Mouse (Mus musculus) A20 (cell line): Measurements from ENCODE around the gene Gnl3l.
A peak's percentile ranks its signal among the peaks of the same experiment; 100 is the strongest.

Experiments
- DNase-seq: peaks from one replicate; pipeline ENCODE4 v3.0.0-alpha.2; 2011; ENCODE audit warnings: low read depth, low spot score

Gnl3l gene

GRCm38 (mm10) chrX:151016938-151017877, at the start of gene Gnl3l:
Gnl3l (minus strand) TSS chrX:151017322.
- DNase-seq, result peak; percentile 94

GRCm38 (mm10) chrX:151066071-151066666, 49.0 kb upstream of the Gnl3l start:
- no peak for DNase-seq

GRCm38 (mm10) chrX:151061615-151062299, 44.6 kb upstream of the Gnl3l start:
- peak; percentile 44 for DNase-seq

- no peak for DNase-seq
These were observed 42.2 kb upstream of the Gnl3l start for GRCm38 (mm10) chrX:151059346-151059745.

- no peak for DNase-seq
These were observed 38.4 kb upstream of the Gnl3l start for GRCm38 (mm10) chrX:151055559-151055958.

- no peak for DNase-seq
These were observed 37.4 kb upstream of the Gnl3l start for GRCm38 (mm10) chrX:151054489-151054888.

GRCm38 (mm10) chrX:151050337-151050736, 33.2 kb upstream of the Gnl3l start:
- DNase-seq, result no peak

- no peak for DNase-seq
These were observed 32.6 kb upstream of the Gnl3l start for GRCm38 (mm10) chrX:151049661-151050215.

- no peak for DNase-seq
These were observed 30.4 kb upstream of the Gnl3l start for GRCm38 (mm10) chrX:151047431-151048058.

GRCm38 (mm10) chrX:151046777-151047430, 29.8 kb upstream of the Gnl3l start:
- no peak for DNase-seq

- no peak for DNase-seq
These were observed 29.2 kb upstream of the Gnl3l start for GRCm38 (mm10) chrX:151046321-151046720.

GRCm38 (mm10) chrX:151045850-151046249, 28.7 kb upstream of the Gnl3l start, which contains the start of gene Fgd1:
Fgd1 (plus strand) TSS chrX:151046150.
- no peak for DNase-seq

GRCm38 (mm10) chrX:151041223-151041622, 24.1 kb upstream of the Gnl3l start:
- DNase-seq, result no peak

GRCm38 (mm10) chrX:151031400-151031799, 14.3 kb upstream of the Gnl3l start:
- no peak for DNase-seq

GRCm38 (mm10) chrX:151018798-151019197, 1.7 kb upstream of the Gnl3l start:
- DNase-seq, result no peak

- DNase-seq, result no peak
These were observed 775 bp upstream of the Gnl3l start for GRCm38 (mm10) chrX:151017897-151018296.

GRCm38 (mm10) chrX:150996775-150997174, 20.3 kb downstream of the Gnl3l start:
- no peak for DNase-seq

- no peak for DNase-seq
These were observed 35.5 kb downstream of the Gnl3l start for GRCm38 (mm10) chrX:150981621-150982020.

- DNase-seq, result no peak
These were observed 41.7 kb downstream of the Gnl3l start for GRCm38 (mm10) chrX:150975424-150975823.

GRCm38 (mm10) chrX:150963027-150963426, 54.1 kb downstream of the Gnl3l start:
- DNase-seq, result peak; percentile 35

- peak; percentile 17 for DNase-seq
These were observed 56.4 kb downstream of the Gnl3l start for GRCm38 (mm10) chrX:150960702-150961101.
